Mouse (Mus musculus) kidney, postnatal 0 days (tissue): ENCODE data around the gene Best1. TPM values are rescaled to one million over a fixed set of nuclear protein-coding genes. Genes with fewer than 3 reads are reported as not detected.
"Not testable (repeated sequence)": the region's sequence is repeated elsewhere in the genome, so short reads cannot be mapped to it uniquely, and the experiment has no call there.

Experiments used
- ATAC-seq: fragments of 200-750 bp; cut with Nextera tagmentation; replicated peaks from 2 replicates; pipeline ENCODE4 v1.8.0; 2017; ENCODE audit warnings: low read depth, moderate number of reproducible peaks, moderate TSS enrichment, moderate library complexity; ENCODE audit not compliant: low FRiP score
- DNase-seq: peaks from one replicate; pipeline ENCODE4 v3.0.0-alpha.2; 2016; ENCODE audit warnings: low spot score
- H3K27ac ChIP-seq: fragments of 300-500 bp; sonication (generic); 2 replicates; pipeline ENCODE4 v1.5.1; 2014; ENCODE audit warnings: mild to moderate bottlenecking
- H3K27me3 ChIP-seq: fragments of 300-500 bp; sonication (generic); 2 replicates; pipeline ENCODE4 v1.6.1; 2014; ENCODE audit warnings: low read length, mixed read lengths; ENCODE audit not compliant: insufficient read depth
- H3K36me3 ChIP-seq: fragments of 300-500 bp; sonication (generic); 2 replicates; pipeline ENCODE4 v1.6.1; 2014; ENCODE audit warnings: low read length, mixed read lengths; ENCODE audit not compliant: insufficient read depth
- H3K4me1 ChIP-seq: fragments of 300-500 bp; sonication (generic); replicated peaks from 2 replicates; pipeline ENCODE4 v1.6.1; 2014; ENCODE audit warnings: antibody characterized with exemption, low read length, mixed read lengths; ENCODE audit not compliant: insufficient read depth
- H3K4me2 ChIP-seq: fragments of 300-500 bp; sonication (generic); 2 replicates; pipeline ENCODE4 v1.6.1; 2014; ENCODE audit warnings: mild to moderate bottlenecking, low read length, moderate library complexity, mixed read lengths
- H3K4me3 ChIP-seq: fragments of 300-500 bp; sonication (generic); replicated peaks from 2 replicates; pipeline ENCODE4 v1.5.1; 2014; ENCODE audit warnings: low read depth, low read length
- H3K9ac ChIP-seq: fragments of 300-500 bp; sonication (generic); 2 replicates; pipeline ENCODE4 v1.6.1; 2014; ENCODE audit warnings: low read depth, low read length
- H3K9me3 ChIP-seq: fragments of 300-500 bp; sonication (generic); replicated peaks from 2 replicates; pipeline ENCODE4 v1.6.1; 2016; ENCODE audit warnings: low read length, inconsistent platforms, mixed read lengths
- CTCF ChIP-seq: IDR thresholded peaks from 2 replicates; pipeline ENCODE4 v1.5.1; 2016; ENCODE audit warnings: antibody characterized with exemption, low read depth, mild to moderate bottlenecking, moderate library complexity
- WGBS: fragments of 180-500 bp; shearing (Covaris S2); extraction: QIAGEN DNeasy Blood & Tissue Kit; methylation state at CpG from one replicate; pipeline ENCODE4 v1.1.7; 2014; 5-methylcytosine and 5-hydroxymethylcytosine counted together
- polyA plus RNA-seq: library from polyadenylated mRNA; unstranded; fragments of >200 nt; fragmentation: Nextera tagmentation; extraction: Ambion mirVana; gene quantifications from 2 replicates; pipeline ENCODE4 v1.2.1, GENCODE M21; 2015

Gene Best1
- polyA plus RNA-seq, 1 experiment from 2014 or later, result 3.3 TPM

- no peak for TF ChIP-seq CTCF
- no peak for DNase-seq
- 78% methylated on average over 10 of the region's 10 CpGs for WGBS
- Histone ChIP-seq H3K9ac (no peak overlapping the region), H3K27me3 (no peaks in the 10 kb centered on the region), H3K36me3 (no peaks in the 10 kb centered on the region), H3K9me3 (no peaks in the 10 kb centered on the region), H3K4me1 (peaks cover 5% of the 10 kb centered on the region; the same call in 1 of the 2 replicates), H3K4me3 (no peak overlapping the region), H3K27ac (no peak overlapping the region), H3K4me2 (no peak overlapping the region)
- ATAC-seq, result peak; percentile 67
These were observed 24.3 kb downstream of the Best1 start for GRCm38 (mm10) chr19:9977085-9977484.

- peak; percentile 40; the same call in 1 of the 2 replicates for ATAC-seq
- H3K4me2 ChIP-seq, H3K27ac ChIP-seq, DNase-seq, H3K27me3 ChIP-seq, H3K9me3 ChIP-seq, H3K4me1 ChIP-seq, H3K36me3 ChIP-seq, H3K4me3 ChIP-seq, H3K9ac ChIP-seq: not testable (repeated sequence)
- WGBS, result 46% methylated on average over 2 of the region's 2 CpGs
These were observed 26.6 kb downstream of the Best1 start for GRCm38 (mm10) chr19:9974853-9975252.

GRCm38 (mm10) chr19:9968081-9968787 lies 33.2 kb downstream of the Best1 start:
- Histone ChIP-seq H3K4me2 (no peak overlapping the region), H3K36me3 (no peaks in the 10 kb centered on the region), H3K27me3 (no peaks in the 10 kb centered on the region), H3K27ac (no peak overlapping the region), H3K4me1 (no peaks in the 10 kb centered on the region), H3K9ac (no peak overlapping the region), H3K4me3 (no peak overlapping the region), H3K9me3 (no peaks in the 10 kb centered on the region)
- WGBS, result 77% methylated on average over 8 of the region's 10 CpGs
- DNase-seq (no peak), ATAC-seq (no peak)
- TF ChIP-seq CTCF, result no peak

- H3K4me2 ChIP-seq, result no peak overlapping the region
- H3K27ac ChIP-seq, result no peak overlapping the region
- no peaks in the 10 kb centered on the region for H3K27me3 ChIP-seq
- no peaks in the 10 kb centered on the region for H3K4me1 ChIP-seq
- DNase-seq (no peak), ATAC-seq (no peak)
- no peak overlapping the region for H3K9ac ChIP-seq
- no peaks in the 10 kb centered on the region for H3K9me3 ChIP-seq
- 61% methylated on average over 2 of the region's 2 CpGs for WGBS
- TF ChIP-seq CTCF, result no peak
- H3K36me3 ChIP-seq, result no peaks in the 10 kb centered on the region
- H3K4me3 ChIP-seq, result no peak overlapping the region
These were observed 35.2 kb downstream of the Best1 start for GRCm38 (mm10) chr19:9966096-9966867.

GRCm38 (mm10) chr19:9964205-9964916 lies 37.1 kb downstream of the Best1 start:
- no peak overlapping the region for H3K9ac ChIP-seq
- H3K4me2 ChIP-seq, result 0 out of 2 replicates have a peak overlapping the region, but pooled peaks have one; percentile 5
- H3K4me3 ChIP-seq, result no peak overlapping the region
- no peak for DNase-seq
- no peaks in the 10 kb centered on the region for H3K4me1 ChIP-seq
- H3K27ac ChIP-seq, result no peak overlapping the region
- 16% methylated on average over 7 of the region's 7 CpGs for WGBS
- no peak for TF ChIP-seq CTCF
- H3K36me3 ChIP-seq, result no peaks in the 10 kb centered on the region
- ATAC-seq, result no peak
- H3K9me3 ChIP-seq, result no peaks in the 10 kb centered on the region
- no peaks in the 10 kb centered on the region for H3K27me3 ChIP-seq

- no peak for DNase-seq
- no peak for ATAC-seq
- Histone ChIP-seq H3K36me3 (no peaks in the 10 kb centered on the region), H3K4me3 (no peak overlapping the region), H3K4me2 (no peak overlapping the region), H3K9ac (no peak overlapping the region), H3K27me3 (no peaks in the 10 kb centered on the region), H3K4me1 (no peaks in the 10 kb centered on the region), H3K27ac (no peak overlapping the region), H3K9me3 (no peaks in the 10 kb centered on the region)
- WGBS, result 72% methylated on average over 5 of the region's 5 CpGs
- no peak for TF ChIP-seq CTCF
These were observed 40.7 kb downstream of the Best1 start for GRCm38 (mm10) chr19:9960769-9961168.
